21 mouse cellular contexts compared by ENCODE assay signal in the genomic region with DNA sequence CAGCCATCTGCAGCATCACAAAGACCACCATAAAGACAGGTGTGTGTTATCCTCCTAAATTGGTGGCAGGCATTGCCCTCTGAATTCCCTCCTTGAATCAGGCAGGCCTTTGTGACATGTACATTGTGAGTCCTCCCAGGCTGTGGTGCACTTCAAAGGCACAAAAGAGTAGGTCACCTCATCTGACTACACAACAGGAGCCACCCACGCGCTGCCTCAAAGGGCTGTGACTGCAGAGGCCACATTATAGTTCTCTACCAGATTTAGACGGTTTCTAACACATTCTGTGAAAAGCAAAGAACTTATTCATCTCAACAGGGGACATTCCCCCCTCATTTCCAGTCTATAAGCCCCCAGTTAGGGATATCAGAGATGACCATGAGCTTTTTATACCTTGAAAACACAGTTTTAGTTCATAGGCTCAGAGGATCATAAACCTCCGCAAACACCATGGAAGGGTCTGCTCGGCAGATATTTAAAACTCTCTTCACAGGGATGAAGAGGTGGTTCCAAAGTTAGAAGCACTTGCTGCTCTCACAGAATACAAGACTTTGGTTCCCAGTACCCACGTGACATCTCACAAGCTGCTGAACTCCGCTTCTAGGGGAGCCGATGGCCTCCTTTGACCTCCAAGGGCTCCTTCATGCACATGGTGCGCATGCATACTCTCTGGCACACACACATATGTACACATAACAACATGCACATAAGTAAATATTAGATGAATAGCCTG. TPM values are rescaled to one million over a fixed set of nuclear protein-coding genes. Genes with fewer than 3 reads are reported as not detected.
DNase-seq lines count a peak whose midpoint lies in the region; ATAC-seq lines count a peak whose summit lies in the region.
"Had no signal": no experiment of that assay in that cellular context is flagged by ENCODE, and none has a peak within 500 bp of the region (broad histone marks: within the 10 kb centered on the region; RNA-seq: fewer than 3 reads in every experiment).

No protein-coding gene starts in this region.

- H3K27me3 ChIP-seq in limb, embryonic 10.5 days (ENCODE audit: low read depth, poor library complexity, severe bottlenecking), result no peaks in the 10 kb centered on the region
- H3K27me3 ChIP-seq: embryonic facial prominence, embryonic 15.5 days; heart, embryonic 13.5 days; hindbrain, embryonic 15.5 days had no signal

- H3K9me3 ChIP-seq in limb, embryonic 10.5 days (replicated peaks), result no peaks in the 10 kb centered on the region
- H3K9me3 ChIP-seq: embryonic facial prominence, embryonic 15.5 days; forebrain, embryonic 10.5 days; heart, embryonic 13.5 days; hindbrain, embryonic 15.5 days had no signal

- H3K36me3 ChIP-seq in limb, embryonic 10.5 days, result no peaks in the 10 kb centered on the region
- H3K36me3 ChIP-seq: embryonic facial prominence, embryonic 15.5 days; forebrain, embryonic 10.5 days; heart, embryonic 13.5 days; hindbrain, embryonic 15.5 days had no signal

- H3K4me3 ChIP-seq in limb, embryonic 10.5 days, result no peak overlapping the region
- H3K4me3 ChIP-seq: embryonic facial prominence, embryonic 15.5 days; erythroblast, embryonic 14.5 days; forebrain, embryonic 10.5 days; gastrocnemius, adult 2 months; heart, embryonic 13.5 days; hindbrain, embryonic 15.5 days had no signal

- H3K4me1 ChIP-seq in limb, embryonic 10.5 days, result no peaks in the 10 kb centered on the region
- H3K4me1 ChIP-seq: embryonic facial prominence, embryonic 15.5 days; forebrain, embryonic 10.5 days; heart, embryonic 13.5 days; hindbrain, embryonic 15.5 days had no signal

- DNase-seq in frontal cortex, postnatal 25 days (ENCODE audit: low spot score in 2 of 2), result no peak
- peak; percentile 57 for DNase-seq in right cerebral cortex, adult 18-20 months
- DNase-seq in right cerebral cortex, postnatal 4 days, result no peak
- DNase-seq in limb, embryonic 10.5 days (ENCODE audit: low spot score), result peak; percentile 22
- DNase-seq in urinary bladder, postnatal 10 days (ENCODE audit: low spot score), result no peak
- no peak for DNase-seq in left cerebral cortex, adult 9 months (ENCODE audit: low spot score in 2 of 2)
- DNase-seq: adrenal gland, postnatal 14 days; cerebellum, adult 2 months; cerebellum, postnatal 10 days; embryo, embryonic 11 days; gastrocnemius, adult 2 months; gastrocnemius, postnatal 25 days; heart, adult 11 months; heart, postnatal 36 days had no signal

- H3K27ac ChIP-seq in limb, embryonic 10.5 days, result no peak overlapping the region
- H3K27ac ChIP-seq: embryonic facial prominence, embryonic 15.5 days; forebrain, embryonic 10.5 days; gastrocnemius, adult 2 months; heart, embryonic 13.5 days; hindbrain, embryonic 15.5 days had no signal

- WGBS in limb, embryonic 10.5 days, result 91% methylated on average over 9 of the region's 9 CpGs

- peak; percentile 91 for ATAC-seq in frontal cortex, adult (ENCODE audit: low TSS enrichment)
- ATAC-seq: forebrain, embryonic 14.5 days had no signal

RNA-seq across cellular contexts. Expression of gene Map6d1, which starts 7.5 kb away (rescaled TPM):
- 0.75 and 0.89 TPM in 2 replicates for polyA plus RNA-seq in limb, embryonic 10.5 days (2016; fragmentation: Nextera tagmentation; extraction: Ambion mirVana)

RNA-seq across cellular contexts. Expression of gene Parl, which starts 53.6 kb away (rescaled TPM):
- 131 and 157 TPM in 2 replicates for polyA plus RNA-seq in limb, embryonic 10.5 days (2016; fragmentation: Nextera tagmentation; extraction: Ambion mirVana)

Comparison
In these comparisons a context has a peak if more than half of its experiments do, and no peak if none do; other contexts are left out.
1. DNase-seq: peak in right cerebral cortex, adult 18-20 months (single experiment) and limb, embryonic 10.5 days (single experiment); none in frontal cortex, postnatal 25 days (0 of 2), right cerebral cortex, postnatal 4 days (single experiment), urinary bladder, postnatal 10 days (single experiment) and left cerebral cortex, adult 9 months (0 of 2).